Mouse (Mus musculus): ENCODE measurements around the gene Copb1.
A peak's percentile ranks its signal among the peaks of the same experiment; 100 is the strongest.

The Copb1 gene

DNA sequence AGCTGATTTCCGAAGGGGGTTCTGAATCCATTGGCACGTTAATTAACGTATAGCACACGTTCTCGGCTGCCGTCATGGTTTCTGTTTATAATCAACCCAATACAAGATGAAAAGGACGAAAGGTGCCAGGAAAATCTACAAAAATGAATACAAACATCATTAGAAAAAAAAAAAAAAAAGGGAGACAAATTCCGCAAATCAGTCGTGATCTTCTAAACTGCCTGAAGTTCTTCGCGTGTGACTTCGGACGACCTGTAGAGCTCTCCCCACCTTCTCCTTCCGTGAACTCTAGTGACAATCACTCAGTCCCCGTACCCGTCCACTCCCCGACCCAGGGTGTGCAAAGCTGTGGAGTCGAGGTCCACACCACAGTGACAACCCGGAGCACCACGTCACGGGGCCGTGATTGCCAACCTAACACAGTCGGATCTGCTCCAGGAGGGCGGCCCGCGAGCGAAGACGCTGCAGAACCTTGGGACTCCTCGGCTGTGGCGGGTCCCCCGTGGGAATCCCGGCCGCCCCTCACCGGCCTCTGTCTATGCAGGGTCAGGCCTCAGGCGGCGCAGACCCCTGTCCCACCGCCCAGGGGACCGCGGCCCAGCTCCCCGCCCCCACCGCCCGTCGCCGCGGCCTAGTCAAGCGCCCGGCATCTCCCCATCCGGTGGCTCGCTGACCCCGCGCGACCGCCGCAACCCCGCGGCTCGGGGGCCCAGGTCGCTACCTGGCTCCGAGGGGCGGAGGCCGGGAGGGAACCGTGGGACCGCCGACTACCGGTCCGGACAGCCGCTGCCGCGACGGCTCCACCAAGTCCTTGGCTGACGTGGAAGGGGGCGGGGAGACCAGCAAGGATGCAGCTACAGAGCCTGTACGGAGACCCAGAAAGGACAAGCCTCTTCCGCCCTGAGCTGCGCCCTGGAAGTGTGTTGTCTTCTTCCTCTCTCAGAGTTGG, at the start of gene Copb1:
Gene Copb1 (minus strand): TSS at position 827 of the 949 bp plus-strand sequence.
- DNase-seq (ENCODE audit: low spot score), result peak; percentile 87

DNA sequence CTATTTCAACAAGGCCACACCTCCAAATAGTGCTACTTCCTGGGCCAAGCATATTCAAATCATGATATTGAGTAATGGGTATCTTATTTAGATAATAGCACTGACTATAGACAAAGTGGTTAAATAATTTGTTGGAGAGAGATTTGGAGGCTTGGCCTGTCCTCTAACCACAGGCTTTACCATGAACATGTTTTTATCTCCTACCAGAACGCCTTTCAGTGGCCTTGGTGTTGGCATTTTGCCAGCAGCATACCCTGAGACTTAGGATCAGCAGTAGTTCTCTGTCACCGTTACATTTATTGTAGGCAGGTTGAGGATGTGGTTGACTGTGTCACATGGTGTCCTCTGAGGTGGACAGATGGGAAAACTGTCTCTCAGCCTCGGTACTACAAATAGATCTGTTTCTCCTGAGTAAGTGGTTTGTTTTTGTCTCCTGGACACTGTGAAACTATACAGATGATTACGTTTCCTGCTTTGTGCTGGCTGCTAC, 46.8 kb upstream of the Copb1 start:
- no peak for DNase-seq (ENCODE audit: low spot score)

DNA sequence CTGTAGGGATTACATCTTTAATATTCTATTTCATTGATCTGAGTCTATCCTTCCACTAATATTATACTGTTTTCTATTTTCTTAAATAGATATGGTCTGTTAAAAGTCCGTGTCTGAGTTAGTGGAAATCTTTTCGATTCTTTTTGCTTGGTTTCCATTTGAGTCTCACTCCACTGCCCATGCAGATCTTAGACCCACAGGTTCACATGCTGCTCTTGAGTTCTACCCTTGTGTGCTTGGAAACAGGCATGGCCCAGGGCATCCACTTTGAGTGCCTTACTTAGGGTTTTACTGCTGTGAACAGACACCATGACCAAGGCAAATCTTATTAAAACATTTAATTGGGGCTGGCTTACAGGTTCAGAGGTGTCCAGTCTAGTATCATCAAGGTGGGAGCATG, 46.3 kb upstream of the Copb1 start:
- no peak for DNase-seq (ENCODE audit: low spot score)

DNA sequence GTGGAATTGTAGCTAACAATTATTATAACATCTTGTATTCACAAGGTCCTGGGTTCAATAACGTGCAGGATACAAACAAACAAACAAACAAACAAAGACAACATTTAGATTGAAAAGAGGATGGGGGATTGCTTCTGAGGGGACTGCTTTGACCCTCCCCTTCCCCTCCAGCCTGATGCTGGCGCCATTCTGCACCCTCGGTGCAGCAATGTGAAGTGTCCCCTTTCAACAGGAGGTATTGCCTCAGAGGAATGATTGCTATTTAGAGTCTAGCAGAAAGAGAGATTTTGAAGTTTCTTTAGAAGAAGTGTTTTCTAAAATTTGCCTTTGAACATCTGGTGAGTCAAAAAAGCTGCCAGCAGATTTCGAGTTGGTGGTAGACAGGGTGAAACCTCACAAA, 44.7 kb upstream of the Copb1 start:
- DNase-seq (ENCODE audit: low spot score), result no peak

DNA sequence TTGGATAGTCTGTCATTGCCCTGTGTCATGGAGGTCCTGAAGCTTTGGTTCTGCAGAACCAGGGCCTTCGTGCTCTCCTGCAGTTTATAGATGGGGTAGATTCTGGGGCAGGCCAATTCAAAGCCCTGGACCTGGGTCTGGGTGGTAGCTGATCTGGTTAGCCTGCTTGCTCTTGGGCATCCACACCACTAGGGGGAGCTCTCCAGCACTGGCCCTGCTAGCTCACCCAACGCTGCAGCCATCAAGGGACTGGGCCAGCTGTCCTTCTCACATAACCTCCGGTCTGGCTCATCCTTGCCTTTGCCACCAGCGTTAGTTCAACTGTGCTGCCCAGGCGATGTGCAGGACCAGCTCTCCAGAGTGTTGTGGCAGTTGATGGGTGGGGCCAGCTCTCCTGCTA, 40.2 kb upstream of the Copb1 start:
- DNase-seq (ENCODE audit: low spot score), result no peak

DNA sequence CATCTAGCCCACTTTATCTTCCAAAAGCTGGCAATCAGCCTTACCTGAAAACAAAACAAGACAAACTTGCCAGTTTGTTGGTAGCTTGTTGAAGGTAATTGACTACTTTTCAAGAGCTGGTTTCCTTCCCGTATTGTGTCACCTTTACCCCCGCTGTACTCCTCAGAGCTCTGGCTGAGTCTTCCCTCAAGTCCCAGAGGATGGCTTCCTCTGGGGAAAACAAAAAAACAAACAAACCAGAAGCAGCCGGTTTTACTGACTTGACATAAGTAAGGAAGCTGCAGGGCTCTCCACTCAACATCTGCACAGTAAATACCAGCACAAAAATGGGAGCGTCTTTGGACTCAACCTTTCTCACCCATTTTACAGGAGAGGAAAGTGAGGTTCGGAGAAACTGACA, 39.4 kb upstream of the Copb1 start:
- no peak for DNase-seq (ENCODE audit: low spot score)

DNA sequence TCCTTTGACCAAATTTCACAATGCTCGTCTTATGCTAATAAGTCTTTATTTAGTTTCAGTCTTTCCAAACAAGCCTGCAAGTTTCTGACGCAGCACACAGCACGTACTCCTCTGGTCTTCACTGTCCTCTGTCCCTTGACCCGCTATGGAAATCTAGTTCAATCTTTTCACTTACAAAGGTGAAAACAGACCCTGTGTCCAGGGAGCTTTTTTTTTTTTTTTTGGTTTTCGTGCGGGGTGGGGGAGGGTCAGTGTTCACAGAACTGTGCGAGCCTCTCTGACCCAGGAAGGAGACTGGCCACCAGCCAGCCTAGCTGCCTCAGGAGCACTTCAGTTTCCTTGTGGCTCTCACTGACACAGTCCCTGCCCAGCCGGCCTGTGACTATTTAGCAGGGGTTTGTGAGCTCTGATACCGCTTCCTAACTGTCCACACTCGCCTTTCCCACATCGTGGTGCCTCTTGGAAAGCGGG, 38.0 kb upstream of the Copb1 start:
- no peak for DNase-seq (ENCODE audit: low spot score)

DNA sequence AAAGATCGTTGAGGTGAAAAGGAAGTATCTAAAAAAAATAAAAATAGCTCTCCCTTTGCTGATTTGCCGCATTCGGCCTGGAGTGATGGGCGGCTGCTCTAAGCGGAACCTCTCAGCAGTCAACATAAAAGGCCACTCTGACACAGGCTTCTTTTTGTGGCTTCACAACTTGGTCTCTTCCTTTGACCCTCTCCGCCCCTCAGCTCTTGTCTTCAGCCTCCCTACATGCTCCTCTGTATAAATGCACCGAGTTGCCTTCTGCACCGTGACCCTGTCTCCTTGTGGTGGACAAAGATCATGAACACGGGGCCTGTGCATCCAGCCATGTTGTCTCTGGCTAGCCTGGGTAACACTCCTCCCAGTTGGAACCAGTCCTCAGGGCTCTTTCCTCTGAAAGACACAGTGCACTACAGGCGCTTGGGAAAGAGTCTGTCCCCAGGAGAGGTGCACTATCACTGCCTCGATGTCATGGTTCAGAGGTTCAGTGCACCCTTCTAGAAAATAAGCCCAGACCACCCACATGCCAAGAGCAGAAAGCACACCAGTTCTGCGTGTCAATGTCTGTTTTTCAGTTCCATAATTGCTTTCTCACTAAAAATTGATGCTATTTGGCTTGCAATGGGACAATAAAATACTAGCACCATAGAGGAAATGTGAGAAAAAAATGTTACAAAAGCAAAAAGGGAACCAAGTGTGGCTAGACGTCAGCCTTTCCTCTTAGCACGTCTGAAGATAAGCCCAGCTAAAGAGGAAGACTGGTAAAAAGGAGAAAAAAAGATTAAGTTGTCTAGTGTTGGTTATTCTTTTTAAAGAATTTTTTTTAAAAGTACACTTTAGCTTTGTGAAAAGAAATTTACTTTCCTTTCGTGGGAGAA, 37.2 kb upstream of the Copb1 start:
- no peak for DNase-seq (ENCODE audit: low spot score)

DNA sequence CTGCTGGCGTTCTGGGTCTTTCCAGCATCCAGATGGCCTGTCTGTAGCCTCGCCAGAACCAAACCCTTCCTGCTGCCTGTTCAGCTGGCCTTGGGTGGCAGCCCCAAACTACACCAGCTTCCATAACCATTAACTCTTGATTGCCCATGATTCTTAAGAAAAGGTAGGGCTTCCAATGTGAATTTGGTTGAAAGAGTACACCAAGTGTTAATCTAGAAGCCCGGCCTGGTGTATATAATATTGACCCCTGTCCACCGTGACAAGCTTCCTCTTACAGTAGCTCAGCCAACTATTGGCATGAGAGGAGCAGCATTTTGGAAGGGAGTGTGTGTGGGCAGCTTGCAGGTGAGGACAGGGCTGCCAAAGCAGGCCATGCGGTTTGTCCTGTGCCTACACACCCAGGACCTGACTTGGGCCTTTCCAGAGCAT, 35.6 kb upstream of the Copb1 start:
- no peak for DNase-seq (ENCODE audit: low spot score)

DNA sequence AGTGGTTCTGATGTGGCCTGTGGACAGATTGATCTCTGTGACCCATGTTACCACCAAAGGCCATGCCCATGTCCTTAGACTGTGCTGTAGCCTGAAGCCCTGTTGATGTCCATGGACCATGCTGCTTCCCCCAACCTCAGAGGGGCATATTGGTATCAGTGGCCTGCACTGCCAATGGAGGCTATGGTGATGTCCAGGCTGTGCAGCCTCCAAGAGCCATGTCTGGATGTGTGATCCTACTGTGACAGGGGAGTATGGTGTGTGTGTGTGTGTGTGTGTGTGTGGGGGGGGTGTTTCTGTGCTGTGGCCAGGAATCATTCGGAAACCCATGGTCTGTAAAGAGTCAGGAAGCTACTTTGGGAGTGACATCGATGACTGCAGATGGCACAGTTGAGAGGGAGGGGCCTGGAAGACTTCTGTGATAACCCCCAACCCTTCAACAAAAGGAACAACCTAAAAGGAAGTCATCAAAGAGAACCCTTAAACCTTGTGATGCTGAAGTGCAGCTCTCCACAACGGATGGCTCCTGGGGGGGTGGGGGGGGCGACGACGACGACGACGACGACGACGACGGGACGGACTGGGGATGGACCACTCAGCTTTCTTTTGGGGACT, 29.9 kb upstream of the Copb1 start:
- DNase-seq (ENCODE audit: low spot score), result no peak

DNA sequence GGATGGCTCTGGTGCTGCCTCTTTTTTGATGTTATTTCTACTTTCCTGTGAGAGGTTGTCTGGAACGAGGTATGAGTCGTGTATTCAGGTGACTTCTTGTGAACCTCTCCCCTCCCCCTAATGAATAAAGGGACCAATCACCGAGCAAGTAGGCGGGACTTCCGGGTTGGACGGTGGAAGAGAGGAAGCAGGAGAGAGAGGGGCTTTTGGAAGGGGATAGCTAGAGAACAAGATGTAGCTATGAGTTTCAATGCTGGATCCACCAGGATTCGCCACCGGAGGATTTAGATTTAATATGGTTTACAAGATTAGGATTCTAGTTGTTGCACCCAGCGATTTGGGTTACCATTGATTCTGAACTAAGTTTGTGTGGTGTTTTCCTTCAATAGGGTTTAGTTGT, 28.5 kb upstream of the Copb1 start:
- peak; percentile 67 for DNase-seq (ENCODE audit: low spot score)

DNA sequence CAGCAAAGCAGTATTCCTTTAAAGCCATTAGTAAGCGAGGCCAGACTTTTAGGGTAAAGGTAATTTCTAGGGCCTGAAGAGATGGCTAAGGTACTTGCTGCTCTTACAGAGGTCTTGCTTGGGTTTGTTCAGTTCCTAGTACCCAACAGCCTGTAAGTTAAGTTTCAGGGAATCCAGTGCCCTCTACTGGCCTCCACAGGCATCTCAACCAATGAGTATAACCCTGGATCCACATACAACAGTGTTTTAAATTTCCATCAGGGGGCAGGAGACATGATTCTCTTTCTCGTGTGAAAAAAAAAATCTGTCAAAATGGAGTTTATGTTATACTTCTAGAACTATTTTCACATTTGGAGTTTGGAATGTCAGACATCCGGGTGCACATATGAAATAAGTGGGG, 27.2 kb upstream of the Copb1 start:
- DNase-seq (ENCODE audit: low spot score), result peak; percentile 16

DNA sequence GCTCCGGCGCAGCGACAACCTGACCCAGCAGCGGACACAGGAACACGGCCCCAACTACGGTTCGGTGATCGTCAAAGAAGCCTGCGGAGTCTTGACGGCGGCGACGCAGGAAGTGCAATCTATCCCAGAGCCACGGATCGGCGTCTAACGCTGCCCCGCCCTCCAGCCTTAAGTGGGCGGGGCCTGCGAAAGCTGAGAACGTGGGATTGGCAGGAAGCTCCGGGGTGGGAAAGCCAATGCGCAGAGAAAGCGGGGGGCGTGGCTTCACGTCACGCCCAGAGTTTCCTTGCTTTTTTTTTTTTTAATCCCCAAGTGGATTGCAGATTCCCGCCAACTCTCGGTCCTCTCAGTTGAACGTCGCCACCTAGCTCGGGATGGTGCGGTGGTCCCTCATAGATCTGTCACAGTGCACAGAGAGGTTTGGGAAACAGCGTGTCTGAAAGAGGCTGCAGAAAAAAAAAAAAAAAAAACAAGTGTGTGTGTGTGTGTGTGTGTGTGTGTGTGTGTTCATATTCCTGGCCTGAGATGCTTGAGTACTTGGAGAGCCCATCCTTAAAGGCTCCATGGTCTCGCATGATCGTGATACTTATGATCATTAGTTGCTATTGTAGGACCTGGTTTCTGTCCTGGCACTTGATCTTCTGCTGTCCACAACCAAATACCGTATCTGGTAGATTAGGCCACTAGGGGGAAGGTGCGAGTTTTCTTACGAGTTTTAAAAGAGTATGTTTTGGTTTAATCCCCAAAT, 21.7 kb upstream of the Copb1 start, which contains the start of gene Psma1:
Gene Psma1 (minus strand): TSS at position 114 of the 748 bp plus-strand sequence.
- DNase-seq (ENCODE audit: low spot score), result peak; percentile 99

DNA sequence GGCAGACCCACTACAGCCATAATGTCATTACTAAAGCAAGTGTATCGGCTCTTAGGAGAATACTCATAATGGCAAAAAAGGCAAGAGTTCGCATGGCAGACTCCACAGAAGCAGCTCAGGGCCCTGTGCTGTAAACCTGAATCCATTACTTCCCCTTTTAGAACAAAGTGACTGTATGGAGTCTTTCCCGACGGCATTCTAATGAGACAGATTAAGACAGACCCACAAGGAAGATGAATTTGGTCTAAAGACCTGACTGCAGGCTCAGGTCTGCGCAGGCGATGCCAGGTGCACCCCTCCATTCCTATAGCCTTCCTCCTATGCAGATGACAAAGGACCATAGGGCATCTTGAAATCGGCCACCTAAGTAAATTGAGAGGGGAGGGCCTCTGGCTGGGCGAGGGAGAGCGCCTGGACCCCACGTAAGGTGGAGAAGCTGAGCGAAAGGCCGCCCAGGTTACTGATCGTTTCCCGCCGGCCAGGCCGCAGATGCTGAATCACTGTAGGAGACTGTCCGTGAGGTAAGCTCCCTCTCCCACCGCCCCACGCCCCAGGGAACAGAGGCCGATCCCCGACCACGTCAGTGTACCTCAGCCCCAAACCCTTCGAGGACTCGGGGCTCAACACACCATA, 21.0 kb upstream of the Copb1 start:
- peak; percentile 11 for DNase-seq (ENCODE audit: low spot score)

DNA sequence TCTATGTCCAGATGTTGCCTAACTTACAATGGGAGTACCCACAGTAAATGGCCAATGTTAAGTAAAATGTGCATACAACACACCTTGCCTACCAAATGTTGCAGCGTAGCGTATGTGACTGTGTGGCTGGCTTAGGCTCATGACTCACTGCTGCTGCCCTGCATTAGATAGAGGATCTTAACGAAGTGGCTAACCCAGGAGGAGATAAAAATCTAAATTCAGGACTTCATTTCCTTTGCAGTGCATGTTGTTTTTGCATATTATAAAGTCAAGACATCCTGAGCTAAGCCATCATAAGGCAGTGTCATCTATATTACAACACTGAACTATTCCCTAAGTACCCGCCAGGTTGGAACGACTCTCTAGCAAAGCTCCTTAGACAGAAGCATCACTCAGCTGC, 13.9 kb upstream of the Copb1 start:
- DNase-seq (ENCODE audit: low spot score), result no peak

DNA sequence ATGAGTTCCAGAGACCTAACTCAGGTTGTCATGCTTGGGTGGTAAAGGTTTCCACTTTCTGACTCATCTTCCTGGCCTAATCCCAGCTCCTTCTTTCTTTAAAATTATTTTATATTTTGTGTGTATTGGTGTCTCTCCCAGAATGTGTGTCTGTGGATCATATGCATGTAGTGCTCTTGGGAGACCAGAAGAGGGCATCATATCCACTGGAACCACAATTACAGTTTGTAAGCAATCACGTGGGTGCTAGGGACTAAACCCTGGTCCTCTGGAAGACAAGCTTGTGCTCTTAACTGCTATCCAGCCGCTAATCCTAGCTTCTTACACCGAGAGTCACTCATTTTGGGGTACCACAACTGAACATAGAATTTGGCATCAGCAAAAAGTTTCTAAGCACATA, 2.8 kb downstream of the Copb1 start:
- DNase-seq (ENCODE audit: low spot score), result no peak

DNA sequence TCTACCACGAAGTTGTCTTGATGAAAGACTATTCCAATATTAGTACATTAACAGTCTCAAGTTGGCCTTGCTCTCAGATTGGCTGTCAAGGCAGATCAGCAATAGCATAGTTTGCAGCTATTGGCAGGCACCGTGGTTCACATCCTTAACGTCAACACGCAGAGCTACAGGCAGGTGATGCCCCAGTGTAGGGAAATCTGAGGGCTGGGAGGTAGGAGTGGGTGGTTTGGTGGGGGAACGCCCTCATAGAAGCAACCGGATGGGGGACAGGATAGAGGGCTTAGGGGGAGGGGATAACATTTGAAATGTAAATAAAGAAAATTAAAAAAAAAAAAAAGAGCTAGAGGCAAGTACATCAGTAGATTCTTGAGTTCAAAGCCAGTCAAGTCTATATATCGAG, 20.5 kb downstream of the Copb1 start:
- DNase-seq (ENCODE audit: low spot score), result no peak

DNA sequence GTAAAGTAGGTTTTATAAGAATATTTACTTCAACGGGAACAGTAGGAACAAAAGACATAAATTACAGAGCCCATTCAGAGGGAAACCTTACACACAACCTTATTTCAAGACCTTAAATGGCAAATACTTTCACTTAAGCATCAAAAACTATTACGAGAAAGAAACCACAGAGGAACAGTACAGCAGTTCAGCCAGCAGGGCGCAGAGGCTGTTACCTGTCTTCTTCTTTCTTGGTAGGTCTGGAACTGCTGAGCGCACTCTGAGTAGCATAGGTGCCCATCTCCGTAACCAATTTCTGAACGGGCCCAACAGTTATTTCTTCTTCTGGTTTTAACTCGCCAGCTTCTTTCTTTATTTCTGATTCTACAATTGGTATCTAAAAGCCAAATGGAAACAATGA, 21.5 kb downstream of the Copb1 start:
- DNase-seq (ENCODE audit: low spot score), result no peak

DNA sequence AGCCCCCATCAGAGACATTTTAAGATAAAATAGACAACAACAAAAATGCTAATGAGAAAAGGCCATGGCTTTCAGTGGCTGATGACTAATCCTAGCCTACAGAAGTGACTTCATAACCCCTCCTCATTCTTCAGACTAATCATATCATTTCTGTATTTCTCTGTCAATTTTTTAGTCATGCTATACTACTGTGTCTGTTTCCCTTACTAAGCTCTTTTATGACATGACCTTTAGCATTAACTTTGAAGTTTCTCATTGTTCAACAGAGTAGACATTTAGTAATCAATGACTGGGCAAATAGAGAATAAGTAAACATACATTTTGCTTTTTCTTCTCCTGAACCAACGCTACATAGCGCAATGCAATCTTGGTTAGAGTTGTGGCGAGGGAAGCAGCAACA, 22.7 kb downstream of the Copb1 start:
- no peak for DNase-seq (ENCODE audit: low spot score)

DNA sequence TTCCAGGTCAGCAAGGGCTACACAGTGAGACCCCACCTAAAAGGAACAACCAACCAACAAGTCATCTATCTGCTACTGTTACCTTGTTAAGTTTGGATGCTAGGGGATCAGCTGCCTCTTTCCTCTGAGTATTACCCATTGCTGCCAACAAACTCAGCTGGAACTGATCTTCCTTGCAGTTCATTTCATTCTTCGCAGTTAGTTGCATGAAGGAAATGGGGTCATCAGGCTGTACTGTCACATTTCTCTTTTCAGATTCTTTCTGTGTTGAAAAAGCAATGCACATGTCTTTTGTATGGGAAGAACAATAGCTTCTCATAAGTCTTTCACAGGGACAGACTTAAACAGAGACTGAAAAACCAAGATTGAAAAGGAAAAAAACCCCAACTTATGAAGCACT, 28.0 kb downstream of the Copb1 start:
- DNase-seq (ENCODE audit: low spot score), result no peak

DNA sequence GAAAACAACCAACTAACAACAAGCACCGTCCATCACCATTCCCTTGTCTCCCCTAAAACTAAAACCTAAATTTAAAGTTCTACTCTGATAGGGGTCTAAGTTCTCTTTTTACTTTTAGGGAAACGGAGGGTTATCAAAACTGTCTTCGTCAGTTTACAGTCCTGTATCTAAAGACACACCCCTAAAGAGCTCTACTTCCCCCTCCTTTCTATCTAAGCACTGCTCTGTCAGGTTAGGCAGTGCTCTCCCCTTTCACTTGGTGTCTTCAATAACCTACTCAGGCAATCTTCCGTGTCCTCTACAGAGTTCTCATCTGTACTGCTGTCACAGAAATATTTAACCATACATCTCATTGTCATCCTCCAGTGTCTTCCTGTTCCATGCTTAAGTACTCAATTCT, 34.1 kb downstream of the Copb1 start:
- DNase-seq (ENCODE audit: low spot score), result no peak

Measured in MN1 (cell line).